Mouse (Mus musculus) forebrain, embryonic 15.5 days (tissue): ENCODE measurements at regions not wholly inside any gene's neighbourhood (a gene's known extent, or its start where the extent isn't known, plus 50 kb on each side); places are given as distances from the start of the nearest gene placed in this dataset.

Experiments
- ATAC-seq: fragments of 200-750 bp; cut with Nextera tagmentation; replicated peaks from 2 replicates; pipeline ENCODE4 v1.8.0; 2017; ENCODE audit warnings: mild to moderate bottlenecking, moderate TSS enrichment, moderate library complexity
- H3K27ac ChIP-seq: fragments of 300-500 bp; sonication (generic); replicated peaks from 2 replicates; pipeline ENCODE4 v1.5.1; 2015; ENCODE audit warnings: mild to moderate bottlenecking, inconsistent platforms
- H3K27me3 ChIP-seq: fragments of 300-500 bp; sonication (generic); 2 replicates; pipeline ENCODE4 v1.6.1; 2015; ENCODE audit warnings: inconsistent platforms
- H3K36me3 ChIP-seq: fragments of 300-500 bp; sonication (generic); 2 replicates; pipeline ENCODE4 v1.6.1; 2015; ENCODE audit warnings: mild to moderate bottlenecking, inconsistent platforms
- H3K4me1 ChIP-seq: fragments of 300-500 bp; sonication (generic); 2 replicates; pipeline ENCODE4 v1.6.1; 2015; ENCODE audit warnings: inconsistent platforms
- H3K4me2 ChIP-seq: fragments of 300-500 bp; sonication (generic); replicated peaks from 2 replicates; pipeline ENCODE4 v1.6.1; 2015; ENCODE audit warnings: mild to moderate bottlenecking, inconsistent platforms
- H3K4me3 ChIP-seq: fragments of 300-500 bp; sonication (generic); 2 replicates; pipeline ENCODE4 v1.5.1; 2015; ENCODE audit warnings: mild to moderate bottlenecking, inconsistent platforms
- H3K9ac ChIP-seq: fragments of 300-500 bp; sonication (generic); replicated peaks from 2 replicates; pipeline ENCODE4 v1.6.1; 2015; ENCODE audit warnings: mild to moderate bottlenecking, inconsistent platforms
- H3K9me3 ChIP-seq: fragments of 300-500 bp; sonication (generic); 2 replicates; pipeline ENCODE4 v1.6.1; 2016; ENCODE audit warnings: inconsistent platforms
- WGBS: fragments of 180-500 bp; shearing (Covaris S2); methylation state at CpG from one replicate; pipeline ENCODE4 v1.1.7; 2015; ENCODE audit warnings: mixed read lengths; 5-methylcytosine and 5-hydroxymethylcytosine counted together

- no peaks in the 10 kb centered on the region for H3K36me3 ChIP-seq
- no peak overlapping the region for H3K9ac ChIP-seq
- no peak overlapping the region for H3K27ac ChIP-seq
- H3K4me1 ChIP-seq = no peaks in the 10 kb centered on the region
- no peak overlapping the region for H3K4me3 ChIP-seq
- H3K27me3 ChIP-seq = no peaks in the 10 kb centered on the region
- 92% methylated on average over 4 of the region's 4 CpGs for WGBS
- no peaks in the 10 kb centered on the region for H3K9me3 ChIP-seq
- no peak overlapping the region for H3K4me2 ChIP-seq
- no peak for ATAC-seq
These were observed 66.7 kb upstream of the Nck2 start for GRCm38 (mm10) chr1:43377491-43378263.

- Histone ChIP-seq H3K4me2 (no peak overlapping the region), H3K4me3 (no peak overlapping the region), H3K27ac (no peak overlapping the region), H3K9ac (no peak overlapping the region), H3K36me3 (no peaks in the 10 kb centered on the region), H3K27me3 (no peaks in the 10 kb centered on the region), H3K4me1 (no peaks in the 10 kb centered on the region), H3K9me3 (no peaks in the 10 kb centered on the region)
- ATAC-seq = no peak
These were observed 59.4 kb upstream of the Nck2 start for GRCm38 (mm10) chr1:43385008-43385407.

GRCm38 (mm10) chr1:43394035-43394434, 50.3 kb upstream of the Nck2 start:
- no peak overlapping the region for H3K4me3 ChIP-seq
- H3K4me1 ChIP-seq = no peaks in the 10 kb centered on the region
- 95% methylated on average over 2 of the region's 2 CpGs for WGBS
- no peak overlapping the region for H3K27ac ChIP-seq
- no peaks in the 10 kb centered on the region for H3K36me3 ChIP-seq
- H3K4me2 ChIP-seq = no peak overlapping the region
- H3K9me3 ChIP-seq = no peaks in the 10 kb centered on the region
- no peak overlapping the region for H3K9ac ChIP-seq
- no peaks in the 10 kb centered on the region for H3K27me3 ChIP-seq
- no peak for ATAC-seq
